Comparison of ENCODE assay signal across 8 mouse cellular contexts in genomic region chr17:27636132-27637020, GRCm38 (mm10). TPM values are rescaled to one million over a fixed set of nuclear protein-coding genes. Genes with fewer than 3 reads are reported as not detected.
A peak's percentile ranks its signal among the peaks of the same experiment; 100 is the strongest.
DNase-seq lines count a peak whose midpoint lies in the region; ATAC-seq lines count a peak whose summit lies in the region.

Gene Rps10 (minus strand): TSS chr17:27636669.

- peak within 1 kb of the TSS; percentile 92 for H3K4me3 ChIP-seq in forebrain, embryonic 12.5 days (replicated peaks)
- H3K4me3 ChIP-seq in limb, embryonic 13.5 days = peak within 1 kb of the TSS; percentile 81
- peak within 1 kb of the TSS; percentile 82 for H3K4me3 ChIP-seq in neural tube, embryonic 14.5 days (ENCODE audit: low read depth, low read length)

- 0 out of 2 replicates have a peak within 1 kb of the TSS, but pooled peaks have one; percentile 38 for H3K9ac ChIP-seq in forebrain, embryonic 12.5 days
- H3K9ac ChIP-seq in limb, embryonic 13.5 days = peak within 1 kb of the TSS; percentile 45; the same call in 1 of the 2 replicates
- H3K9ac ChIP-seq in neural tube, embryonic 14.5 days (replicated peaks; ENCODE audit: low read depth, low read length) = peak within 1 kb of the TSS; percentile 73; the same call in 1 of the 2 replicates

- H3K4me2 ChIP-seq in forebrain, embryonic 12.5 days = peak within 1 kb of the TSS; percentile 83
- peak within 1 kb of the TSS; percentile 94 for H3K4me2 ChIP-seq in limb, embryonic 13.5 days (replicated peaks)
- H3K4me2 ChIP-seq in neural tube, embryonic 14.5 days (ENCODE audit: low read depth, low read length) = peak within 1 kb of the TSS; percentile 97

- H3K4me1 ChIP-seq in forebrain, embryonic 12.5 days = peaks cover 33% of the 10 kb centered on the region
- peaks cover 43% of the 10 kb centered on the region for H3K4me1 ChIP-seq in limb, embryonic 13.5 days
- H3K4me1 ChIP-seq in neural tube, embryonic 14.5 days (ENCODE audit: control insufficient read depth, insufficient read depth, low read length) = peaks cover 14% of the 10 kb centered on the region

- no peak for ATAC-seq in activated CD4-positive, CD25-positive, alpha-beta regulatory T cell, adult 4 months
- ATAC-seq in forebrain, embryonic 12.5 days (ENCODE audit: low FRiP score) = no peak
- ATAC-seq in limb, embryonic 13.5 days (ENCODE audit: low FRiP score, low read depth) = no peak
- no peak for ATAC-seq in neural tube, embryonic 14.5 days (ENCODE audit: low read depth)

- H3K27me3 ChIP-seq in forebrain, embryonic 12.5 days = no peaks in the 10 kb centered on the region
- no peaks in the 10 kb centered on the region for H3K27me3 ChIP-seq in limb, embryonic 13.5 days
- H3K27me3 ChIP-seq in neural tube, embryonic 14.5 days (ENCODE audit: control insufficient read depth, insufficient read depth, low read length) = 0 out of 2 replicates have a peak, but pooled peaks cover 2% of the 10 kb centered on the region

- no peaks in the 10 kb centered on the region for H3K9me3 ChIP-seq in forebrain, embryonic 12.5 days
- no peaks in the 10 kb centered on the region for H3K9me3 ChIP-seq in limb, embryonic 13.5 days
- no peaks in the 10 kb centered on the region for H3K9me3 ChIP-seq in neural tube, embryonic 14.5 days (ENCODE audit: control insufficient read depth, low read length)

- H3K36me3 ChIP-seq in forebrain, embryonic 12.5 days (replicated peaks) = peaks cover 25% of the 10 kb centered on the region
- H3K36me3 ChIP-seq in limb, embryonic 13.5 days = peaks cover 26% of the 10 kb centered on the region
- peaks cover 20% of the 10 kb centered on the region for H3K36me3 ChIP-seq in neural tube, embryonic 14.5 days (ENCODE audit: control insufficient read depth, insufficient read depth, low read length)

- DNase-seq in frontal cortex, adult 2 months (ENCODE audit: extremely low spot score in 1 of 2, low spot score in 1 of 2) = no peak
- no peak for DNase-seq in frontal cortex, postnatal 14 days (ENCODE audit: low spot score in 2 of 2)
- DNase-seq in heart, postnatal 4 days = no peak
- DNase-seq in thymus, postnatal 10 days (ENCODE audit: low spot score in 2 of 2) = no peak

- WGBS in forebrain, embryonic 12.5 days = 47% methylated on average over 18 of the region's 18 CpGs
- 43% methylated on average over 18 of the region's 18 CpGs for WGBS in limb, embryonic 13.5 days
- 19% methylated on average over 18 of the region's 18 CpGs for WGBS in neural tube, embryonic 14.5 days

- peak within 1 kb of the TSS; percentile 94 for H3K27ac ChIP-seq in forebrain, embryonic 12.5 days
- peak within 1 kb of the TSS; percentile 91 for H3K27ac ChIP-seq in limb, embryonic 13.5 days
- peak within 1 kb of the TSS; percentile 84; the same call in 1 of the 2 replicates for H3K27ac ChIP-seq in neural tube, embryonic 14.5 days (ENCODE audit: low read depth, low read length)

RNA-seq across cellular contexts. Expression of gene Rps10, which starts in this region (rescaled TPM):
- 567 and 606 TPM in 2 replicates for polyA plus RNA-seq in frontal cortex, adult 2 months (2012; rRNA removed)
- 1,000 to 10,000 TPM; 1,853 to 2,245 TPM for polyA plus RNA-seq in activated CD4-positive, CD25-positive, alpha-beta regulatory T cell, adult 4 months (2017; shearing (Covaris generic))
- polyA plus RNA-seq in forebrain, embryonic 12.5 days (2016; fragmentation: Nextera tagmentation; extraction: Ambion mirVana) = 699 and 734 TPM in 2 replicates
- 100 to 1,000 TPM; 857 to 917 TPM for total RNA-seq in heart, postnatal 4 days (2021)
- 906 and 924 TPM in 2 replicates for polyA plus RNA-seq in limb, embryonic 13.5 days (2015; fragmentation: Nextera tagmentation; extraction: Ambion mirVana)
- 510 and 518 TPM in 2 replicates for polyA plus RNA-seq in neural tube, embryonic 14.5 days (2014; fragmentation: Nextera tagmentation; extraction: Ambion mirVana)
